Mouse (Mus musculus) frontal cortex, postnatal 36 days (tissue): Measurements from ENCODE around the gene Mocs3.

Experiments used
- DNase-seq, 2 experiments: peaks; one replicate each; pipeline ENCODE4 v3.0.0; 2022; ENCODE audit warnings: low spot score in 2 of 2

Gene Mocs3

GRCm38 (mm10) chr2:168230026-168230728, at the start of gene Mocs3, which contains the start of the genes Gm20716 and Dpm1:
TSS of gene Mocs3 (plus strand) at chr2:168230622.
TSS of gene Gm20716 (minus strand) at chr2:168230364.
TSS of gene Dpm1 (minus strand) at chr2:168230591.
- peak; percentile 92 to 93 for DNase-seq

DNA sequence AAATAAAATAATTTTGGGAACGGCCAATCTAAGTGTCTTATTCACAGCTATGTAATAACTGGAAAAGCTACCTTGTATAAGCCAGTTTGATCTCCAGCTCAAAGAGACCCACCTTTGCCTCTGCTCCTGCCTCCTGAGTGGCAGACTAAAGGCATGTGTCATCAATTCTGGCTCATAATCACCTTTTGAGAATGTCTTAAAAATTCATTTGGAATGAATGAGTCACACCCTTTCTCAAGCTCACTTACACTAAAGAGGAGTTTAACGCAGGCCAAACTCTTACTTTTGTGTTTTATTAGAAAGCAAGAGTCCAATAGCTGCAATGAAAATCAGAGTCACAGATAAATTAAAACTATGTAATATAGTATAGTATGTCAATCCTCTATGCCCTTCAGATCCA, 38.6 kb upstream of the Mocs3 start:
- DNase-seq, result no peak

DNA sequence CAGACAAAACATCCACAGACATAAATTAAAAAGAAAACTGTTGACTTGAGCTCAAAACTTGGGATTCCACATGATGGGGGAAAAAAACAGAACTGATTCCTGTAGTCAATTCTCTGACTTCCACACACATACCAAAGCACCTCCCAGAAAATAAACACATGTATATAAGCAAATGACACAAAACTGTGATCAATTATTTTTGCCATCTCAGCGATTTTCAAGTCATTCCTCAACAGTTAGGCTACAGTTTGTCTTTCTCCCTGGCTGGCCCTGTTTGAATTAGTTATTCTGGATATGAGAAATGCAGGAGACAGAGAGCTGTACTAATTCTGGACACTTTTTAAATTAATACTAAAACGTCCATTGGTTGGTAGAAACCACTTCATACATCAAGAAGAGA, 36.7 kb upstream of the Mocs3 start:
- no peak for DNase-seq

DNA sequence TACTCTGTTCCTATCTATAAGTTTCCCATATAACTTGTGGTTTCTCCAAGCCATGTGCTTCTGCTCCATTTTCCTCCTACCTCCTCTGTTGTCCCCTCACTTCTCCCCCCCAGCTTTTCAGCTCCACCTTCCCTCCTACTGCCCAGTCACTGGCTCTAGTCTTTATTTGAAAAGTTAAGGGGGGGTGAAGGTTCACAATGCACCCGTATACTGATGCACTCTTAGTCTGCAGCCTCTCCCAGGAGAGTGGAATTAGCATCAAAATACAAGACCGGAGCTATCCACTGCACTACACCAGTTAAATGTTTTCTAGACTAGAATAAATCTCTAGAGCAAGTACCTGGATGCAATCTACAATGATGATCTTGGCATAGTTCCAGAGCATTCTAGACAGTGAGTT, 34.7 kb upstream of the Mocs3 start:
- no peak for DNase-seq

DNA sequence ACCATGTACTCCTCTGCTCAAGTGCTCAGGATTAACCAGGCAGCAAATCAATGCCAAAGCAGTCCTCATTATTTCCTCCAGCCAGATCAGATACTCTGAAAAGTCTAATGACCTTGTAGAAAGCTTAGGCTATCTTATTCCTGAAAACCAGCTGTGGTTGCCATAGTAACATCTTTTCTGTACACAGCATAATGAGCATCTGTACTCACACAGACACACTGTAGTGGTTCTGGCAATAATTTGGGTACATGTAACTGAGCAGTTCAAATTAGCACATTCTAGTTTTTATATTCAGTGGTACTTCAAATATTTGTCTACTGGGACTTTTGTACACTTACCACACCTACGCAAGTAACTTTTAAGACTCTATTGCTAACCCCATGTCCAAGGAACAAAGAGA, 32.0 kb upstream of the Mocs3 start:
- DNase-seq, result no peak

DNA sequence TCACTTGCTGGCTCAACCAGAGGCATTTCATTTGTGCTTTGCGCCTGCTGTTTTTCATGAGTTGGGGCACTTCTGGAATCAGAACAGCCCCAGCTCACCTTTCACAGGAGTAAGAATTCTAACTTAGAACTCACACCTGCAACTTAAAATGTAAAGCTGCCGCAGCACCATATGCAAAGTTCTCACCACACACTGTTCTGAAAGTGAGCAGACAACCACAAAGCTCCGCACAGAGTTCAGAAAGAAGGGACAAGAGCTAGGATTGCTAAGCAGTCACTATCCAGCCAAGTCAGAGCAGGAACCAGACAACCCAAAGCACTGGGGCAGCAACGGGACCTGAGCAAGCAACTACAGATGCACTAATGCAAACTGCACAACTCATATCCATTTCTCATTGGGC, 30.9 kb upstream of the Mocs3 start:
- no peak for DNase-seq

DNA sequence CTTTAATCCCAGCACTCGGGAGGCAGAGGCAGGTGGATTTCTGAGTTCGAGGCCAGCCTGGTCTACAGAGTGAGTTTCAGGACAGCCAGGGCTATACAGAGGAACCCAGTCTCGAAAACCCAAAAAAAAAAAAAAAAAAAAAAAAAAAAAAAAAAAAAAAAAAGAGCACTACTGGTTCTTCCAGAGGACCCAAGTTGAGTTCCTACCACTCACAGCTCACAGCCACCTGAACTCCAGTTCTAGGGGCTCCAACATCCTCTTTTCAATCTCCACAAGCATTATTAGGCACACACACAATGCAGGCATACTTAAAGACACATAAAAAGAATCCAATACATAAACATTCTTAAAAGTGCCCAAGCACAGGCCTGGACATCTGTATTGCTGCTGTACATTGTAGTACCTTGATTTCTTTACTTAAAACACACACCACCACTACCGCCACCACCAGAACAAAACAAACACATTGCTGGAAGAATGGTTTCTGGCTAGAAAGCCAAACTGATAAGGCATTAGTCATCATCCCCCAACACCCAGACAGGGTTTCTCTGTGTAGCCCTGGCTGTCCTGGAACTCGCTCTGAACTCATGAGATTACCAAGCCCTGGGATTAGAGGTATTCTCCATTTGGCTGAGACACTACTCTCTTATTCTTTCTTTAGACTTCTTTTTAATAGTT, 30.3 kb upstream of the Mocs3 start:
- DNase-seq, result no peak

- no peak for DNase-seq
Measured at GRCm38 (mm10) chr2:168204476-168204999, 25.9 kb upstream of the Mocs3 start.

GRCm38 (mm10) chr2:168205265-168205664, 25.2 kb upstream of the Mocs3 start:
- DNase-seq, result peak; percentile 87 to 92

- peak in 1 of 2 experiments; percentile 40 for DNase-seq
Measured at GRCm38 (mm10) chr2:168205681-168206631, 24.5 kb upstream of the Mocs3 start.

- DNase-seq, result peak; percentile 92 to 96
Measured at GRCm38 (mm10) chr2:168206725-168207644, 23.4 kb upstream of the Mocs3 start, which contains the start of gene Adnp. TSS of gene Adnp (minus strand) at chr2:168207112.

DNA sequence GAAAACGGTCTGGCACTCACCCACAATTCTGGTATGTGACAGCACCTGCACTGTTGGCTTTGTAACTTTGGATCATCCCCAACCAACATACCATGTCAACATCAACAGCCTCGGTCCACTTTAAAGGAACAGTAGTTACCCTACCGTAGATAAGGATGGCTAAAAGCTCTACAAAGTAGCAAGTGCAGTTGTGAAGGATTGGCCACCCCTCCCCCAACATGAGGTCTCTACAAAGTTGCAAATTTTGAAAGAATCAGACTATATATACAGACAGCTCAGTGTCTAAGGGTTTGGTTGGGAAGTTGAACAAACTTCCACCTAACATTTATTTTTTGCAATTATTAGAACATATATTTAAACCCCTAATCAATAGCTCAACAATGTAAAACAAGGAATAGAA, 22.5 kb upstream of the Mocs3 start:
- DNase-seq, result no peak

GRCm38 (mm10) chr2:168213788-168214397, 16.5 kb upstream of the Mocs3 start:
- DNase-seq, result no peak

GRCm38 (mm10) chr2:168223326-168223725, 7.1 kb upstream of the Mocs3 start:
- no peak for DNase-seq

GRCm38 (mm10) chr2:168229116-168230025, 1.1 kb upstream of the Mocs3 start:
- peak; percentile 44 to 54 for DNase-seq

- no peak for DNase-seq
Measured at GRCm38 (mm10) chr2:168230773-168231470, 500 bp downstream of the Mocs3 start.

GRCm38 (mm10) chr2:168231471-168231829, 1.0 kb downstream of the Mocs3 start:
- DNase-seq, result no peak

GRCm38 (mm10) chr2:168233286-168233685, 2.9 kb downstream of the Mocs3 start:
- DNase-seq, result no peak

DNA sequence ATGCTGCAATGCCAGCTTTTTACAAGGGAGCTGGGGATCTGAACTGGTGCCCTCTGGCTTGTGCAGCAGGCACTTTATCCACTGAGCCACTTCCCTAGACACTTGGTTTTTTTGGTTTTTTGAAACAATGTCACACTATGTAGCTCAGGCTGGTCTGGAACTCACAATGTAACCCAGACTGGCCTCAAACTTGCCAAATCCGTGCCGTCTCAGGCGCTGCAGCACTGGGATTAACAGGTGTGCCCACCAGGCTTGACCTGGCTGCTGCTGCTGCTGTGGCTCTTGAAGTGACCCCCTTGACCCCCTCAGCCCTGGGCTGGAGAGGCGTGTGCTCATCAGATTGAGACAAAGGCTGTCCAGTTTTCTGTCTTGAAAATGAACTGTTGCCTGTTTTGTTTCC, 7.9 kb downstream of the Mocs3 start:
- DNase-seq, result no peak
